Comparison of ENCODE assay signal across 7 mouse cellular contexts in the genomic region with DNA sequence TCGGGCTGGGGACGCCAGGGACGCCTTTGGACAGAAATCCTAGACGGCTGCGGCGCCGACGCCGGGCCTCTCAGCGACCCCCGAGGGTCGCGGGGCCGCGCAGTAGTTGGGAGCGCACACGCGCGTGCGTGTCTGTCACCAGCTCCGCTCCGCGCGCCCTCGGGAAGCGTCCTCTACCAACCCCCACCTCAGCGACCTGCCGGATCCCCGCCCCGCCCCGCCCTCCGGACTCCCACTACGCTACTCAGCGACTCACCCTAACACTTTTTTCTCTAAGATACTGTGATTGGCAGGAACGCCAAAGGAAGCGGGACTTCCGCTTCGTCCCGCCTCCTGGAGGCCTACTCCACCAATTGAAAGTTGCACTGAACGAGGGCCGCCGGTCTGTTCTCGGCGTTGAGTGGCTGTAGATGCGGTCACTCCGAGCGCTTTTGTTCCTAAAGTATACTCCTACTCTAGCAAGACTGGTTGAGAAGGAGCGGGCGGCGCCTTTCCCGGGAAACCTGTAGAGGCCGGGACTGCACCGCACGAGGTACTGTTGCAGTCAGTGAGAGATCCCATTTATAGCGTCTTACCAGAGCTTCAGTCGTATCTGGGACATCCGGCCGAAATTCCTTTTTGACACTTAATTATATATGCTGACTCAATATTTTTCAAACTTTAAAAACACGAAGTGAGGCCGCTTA. TPM values are rescaled to one million over a fixed set of nuclear protein-coding genes. Genes with fewer than 3 reads are reported as not detected.
DNase-seq lines count a peak whose midpoint lies in the region; ATAC-seq lines count a peak whose summit lies in the region.

TSS of gene Nf2 (minus strand) at position 279 of the 686 bp plus-strand sequence.

- peak within 1 kb of the TSS; percentile 100 for H3K4me3 ChIP-seq in intestine, embryonic 15.5 days (replicated peaks)
- peak within 1 kb of the TSS; percentile 98 for H3K4me3 ChIP-seq in midbrain, embryonic 10.5 days

- peak within 1 kb of the TSS; percentile 85 for H3K27ac ChIP-seq in intestine, embryonic 15.5 days
- peak within 1 kb of the TSS; percentile 97 for H3K27ac ChIP-seq in midbrain, embryonic 10.5 days (replicated peaks)

- H3K27me3 ChIP-seq in intestine, embryonic 15.5 days (replicated peaks), result no peaks in the 10 kb centered on the region
- no peaks in the 10 kb centered on the region for H3K27me3 ChIP-seq in midbrain, embryonic 10.5 days (ENCODE audit: low read depth, poor library complexity, severe bottlenecking)

- peak; percentile 100 for ATAC-seq in intestine, embryonic 15.5 days

- DNase-seq in adrenal gland, adult 2 months, result peak; percentile 98
- DNase-seq in embryo, embryonic 11.5 days (ENCODE audit: low read depth, low spot score), result peak; percentile 96
- DNase-seq in gastrocnemius, postnatal 36 days, result peak; percentile 94 to 96
- peak; percentile 99 to 100 for DNase-seq in left cerebral cortex, postnatal 25 days (ENCODE audit: low spot score in 2 of 2)
- peak; percentile 97 for DNase-seq in midbrain, embryonic 10.5 days (ENCODE audit: low spot score)
- DNase-seq in right cerebral cortex, postnatal 4 days, result peak; percentile 88

- intact Hi-C loops in gastrocnemius, postnatal 36 days (cut with DNase I), result no loop called here
- intact Hi-C loops in left cerebral cortex, postnatal 25 days (cut with DNase I), result no loop called here

- H3K4me1 ChIP-seq in intestine, embryonic 15.5 days (replicated peaks), result peaks cover 3% of the 10 kb centered on the region; the same call in 1 of the 2 replicates
- H3K4me1 ChIP-seq in midbrain, embryonic 10.5 days, result peaks cover 24% of the 10 kb centered on the region

- under 1% methylated on average over 60 of the region's 60 CpGs for WGBS in intestine, embryonic 15.5 days
- under 1% methylated on average over 60 of the region's 60 CpGs for WGBS in midbrain, embryonic 10.5 days

- H3K9me3 ChIP-seq in intestine, embryonic 15.5 days, result no peaks in the 10 kb centered on the region
- no peaks in the 10 kb centered on the region for H3K9me3 ChIP-seq in midbrain, embryonic 10.5 days (replicated peaks)

- no peaks in the 10 kb centered on the region for H3K36me3 ChIP-seq in intestine, embryonic 15.5 days
- no peaks in the 10 kb centered on the region for H3K36me3 ChIP-seq in midbrain, embryonic 10.5 days

- peak within 1 kb of the TSS; percentile 68 for H3K4me2 ChIP-seq in intestine, embryonic 15.5 days (replicated peaks)

- peak within 1 kb of the TSS; percentile 95 for H3K9ac ChIP-seq in intestine, embryonic 15.5 days

RNA-seq across cellular contexts. Expression of gene Nf2, which starts in this region (rescaled TPM):
- 100 to 1,000 TPM in 1 of 2 experiments, 10 to 100 TPM in 1; 87.8 to 130 TPM for total RNA-seq in adrenal gland, adult 2 months (2021)
- polyA plus RNA-seq in adrenal gland, adult 2 months (2012; rRNA removed), result 72.5 and 94.6 TPM in 2 replicates
- total RNA-seq in gastrocnemius, postnatal 36 days (2021), result 10 to 100 TPM; 45.7 to 47.4 TPM
- polyA plus RNA-seq in intestine, embryonic 15.5 days (2015; fragmentation: Nextera tagmentation; extraction: Ambion mirVana), result 42.1 and 42.8 TPM in 2 replicates
- total RNA-seq in left cerebral cortex, postnatal 25 days (2021), result 10 to 100 TPM; 76.2 to 76.5 TPM
- 55.5 and 65.1 TPM in 2 replicates for polyA plus RNA-seq in midbrain, embryonic 10.5 days (2016; fragmentation: Nextera tagmentation; extraction: Ambion mirVana)

Comparison
In these comparisons a context has a peak if more than half of its experiments do, and no peak if none do; other contexts are left out.
1. Peak in every context shown above with its lines: DNase-seq, ATAC-seq, H3K4me3 ChIP-seq and H3K27ac ChIP-seq.